Mouse (Mus musculus): Measurements from ENCODE around the gene Arhgef10l.

GRCm38 (mm10) chr4:140688044-140688825, 22.4 kb upstream of the Arhgef10l start:
- TF ChIP-seq POLR2A (IDR thresholded peaks at IDR 0.05; ENCODE audit: insufficient read depth, low read depth, low read length) (no peak), CTCF (IDR thresholded peaks at IDR 0.05; ENCODE audit: insufficient read depth, low read depth, low read length) (no peak)
